Mouse (Mus musculus) spleen, postnatal 10 days (tissue): ENCODE data around the gene Apoa2.

Experiments used
- DNase-seq, 2 experiments: peaks; one replicate each; pipeline ENCODE4 v3.0.0; 2021 to 2022; ENCODE audit warnings: low spot score in 2 of 2

The Apoa2 gene

DNA sequence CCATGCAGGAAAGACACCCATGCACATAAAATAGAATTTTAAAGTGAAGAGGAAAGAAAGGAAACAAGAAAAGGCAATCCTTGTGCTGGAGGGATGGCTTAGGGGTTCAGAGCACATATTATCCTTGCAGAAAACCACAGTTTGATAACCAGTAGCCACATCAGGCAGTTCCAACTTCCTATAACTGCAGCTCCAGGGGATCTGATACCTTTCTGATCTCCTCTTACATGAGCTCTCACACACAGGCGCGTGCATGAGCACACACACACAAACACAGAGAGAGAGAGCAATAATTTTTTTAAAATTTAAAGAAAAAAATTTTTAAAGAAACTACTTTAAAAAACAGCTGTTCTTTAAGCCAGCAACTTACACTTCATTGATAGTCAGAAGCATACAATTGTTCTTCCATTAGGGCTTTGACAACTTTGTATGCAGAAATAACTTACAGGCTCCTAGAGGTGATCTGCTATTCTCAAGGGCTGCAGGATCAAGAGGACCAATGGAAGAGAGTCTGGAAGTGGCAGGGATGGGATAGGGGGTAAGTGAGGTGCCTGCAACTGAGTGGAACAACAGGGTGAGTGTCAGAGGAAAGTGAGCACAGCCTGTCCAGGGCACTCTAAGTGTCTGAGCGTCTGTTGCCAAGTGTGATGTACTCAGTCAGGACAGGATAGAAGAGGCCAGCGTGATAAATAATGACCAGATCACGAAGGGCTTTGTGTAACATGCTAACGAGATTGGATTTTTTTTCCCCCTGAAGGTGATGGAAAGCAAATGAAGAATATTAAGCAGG lies 19.0 kb upstream of the Apoa2 start:
- DNase-seq = no peak

DNA sequence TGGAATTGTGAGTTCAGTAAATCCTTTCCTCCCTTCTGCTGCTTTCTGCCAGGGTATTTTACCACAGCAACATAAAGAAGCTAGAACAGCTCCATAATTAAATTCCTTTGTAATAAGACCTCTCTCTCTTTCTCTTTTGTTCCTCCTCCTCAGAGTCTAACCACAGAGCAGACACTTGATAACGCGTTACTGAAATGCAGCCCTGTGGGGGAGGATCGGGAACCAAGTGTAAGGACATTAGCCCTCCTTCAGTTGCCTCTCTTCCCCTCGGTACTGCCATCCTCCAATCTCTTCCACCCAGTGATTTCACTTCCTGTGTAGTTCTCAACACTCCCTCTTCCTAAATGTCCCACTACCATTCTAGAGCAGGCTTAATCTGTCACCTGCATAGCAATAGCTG lies 15.4 kb upstream of the Apoa2 start:
- DNase-seq = no peak

DNA sequence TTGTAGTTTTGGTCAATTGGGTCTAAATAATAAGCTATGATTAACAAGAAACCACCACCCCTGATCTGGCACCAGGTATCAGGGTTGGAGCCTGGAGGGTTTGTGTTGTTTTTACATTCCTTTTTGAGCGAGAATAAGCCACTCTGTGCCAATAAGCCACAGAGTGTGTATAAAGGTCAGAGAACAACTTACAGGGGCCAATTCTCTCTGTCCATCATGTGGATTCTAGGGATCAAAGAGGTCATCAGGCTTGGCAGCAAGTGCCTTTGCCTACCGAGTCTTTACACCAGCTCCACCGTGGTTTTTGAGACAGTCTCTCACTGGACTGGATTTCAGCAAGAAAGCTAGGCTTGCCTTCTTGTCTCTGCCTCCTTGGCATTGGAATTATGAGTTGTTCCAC lies 12.0 kb upstream of the Apoa2 start:
- DNase-seq = no peak

- no peak for DNase-seq
Observed at GRCm38 (mm10) chr1:171213801-171214496, 10.9 kb upstream of the Apoa2 start, which contains the start of gene Nr1i3. Nr1i3 (plus strand) TSS chr1:171213970.

DNA sequence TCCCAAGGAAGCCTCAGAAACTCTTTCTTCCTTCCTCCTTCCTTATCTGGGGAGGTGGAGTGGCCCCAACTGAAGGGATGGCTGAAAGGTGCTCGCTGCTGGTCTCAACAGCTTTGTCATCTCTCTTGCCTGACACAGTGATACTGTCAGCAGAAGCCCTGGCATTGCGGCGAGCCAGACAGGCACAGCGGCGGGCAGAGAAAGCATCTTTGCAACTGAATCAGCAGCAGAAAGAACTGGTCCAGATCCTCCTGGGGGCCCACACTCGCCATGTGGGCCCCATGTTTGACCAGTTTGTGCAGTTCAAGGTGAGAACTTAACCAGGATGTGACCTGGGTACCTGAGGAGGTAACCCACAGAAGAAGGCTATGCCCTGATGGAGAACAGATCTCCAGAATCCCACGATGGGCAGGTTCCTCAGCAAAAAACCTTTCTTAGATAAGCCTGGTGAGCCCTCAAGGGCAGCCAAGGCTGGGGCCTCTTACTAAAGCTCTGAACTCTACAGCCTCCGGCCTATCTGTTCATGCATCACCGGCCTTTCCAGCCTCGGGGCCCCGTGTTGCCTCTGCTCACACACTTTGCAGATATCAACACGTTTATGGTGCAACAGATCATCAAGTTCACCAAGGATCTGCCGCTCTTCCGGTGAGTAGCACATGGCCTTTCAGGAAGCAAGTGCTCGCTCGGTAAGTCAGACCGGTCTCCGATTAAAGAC lies 8.5 kb upstream of the Apoa2 start:
- DNase-seq = no peak

DNA sequence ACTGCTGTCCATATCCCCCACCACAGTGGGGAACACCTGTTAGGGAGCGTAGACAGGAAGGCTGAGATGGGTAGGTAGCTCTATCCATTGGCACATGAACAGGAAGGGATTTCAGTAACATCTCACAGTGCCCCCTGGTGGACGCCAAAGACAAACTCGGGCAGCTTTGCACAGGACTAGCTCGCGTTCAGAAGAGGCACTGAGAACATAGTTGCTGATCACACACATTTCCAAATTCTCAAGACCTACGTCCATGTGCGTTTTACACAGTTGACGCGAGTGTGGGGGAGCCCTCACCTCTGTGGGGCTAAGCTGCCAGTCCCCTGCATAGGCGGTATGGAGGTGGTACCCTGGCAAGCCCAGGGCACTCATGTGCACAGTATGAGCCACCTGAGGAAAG lies 4.0 kb upstream of the Apoa2 start:
- peak; percentile 80 to 91 for DNase-seq

DNA sequence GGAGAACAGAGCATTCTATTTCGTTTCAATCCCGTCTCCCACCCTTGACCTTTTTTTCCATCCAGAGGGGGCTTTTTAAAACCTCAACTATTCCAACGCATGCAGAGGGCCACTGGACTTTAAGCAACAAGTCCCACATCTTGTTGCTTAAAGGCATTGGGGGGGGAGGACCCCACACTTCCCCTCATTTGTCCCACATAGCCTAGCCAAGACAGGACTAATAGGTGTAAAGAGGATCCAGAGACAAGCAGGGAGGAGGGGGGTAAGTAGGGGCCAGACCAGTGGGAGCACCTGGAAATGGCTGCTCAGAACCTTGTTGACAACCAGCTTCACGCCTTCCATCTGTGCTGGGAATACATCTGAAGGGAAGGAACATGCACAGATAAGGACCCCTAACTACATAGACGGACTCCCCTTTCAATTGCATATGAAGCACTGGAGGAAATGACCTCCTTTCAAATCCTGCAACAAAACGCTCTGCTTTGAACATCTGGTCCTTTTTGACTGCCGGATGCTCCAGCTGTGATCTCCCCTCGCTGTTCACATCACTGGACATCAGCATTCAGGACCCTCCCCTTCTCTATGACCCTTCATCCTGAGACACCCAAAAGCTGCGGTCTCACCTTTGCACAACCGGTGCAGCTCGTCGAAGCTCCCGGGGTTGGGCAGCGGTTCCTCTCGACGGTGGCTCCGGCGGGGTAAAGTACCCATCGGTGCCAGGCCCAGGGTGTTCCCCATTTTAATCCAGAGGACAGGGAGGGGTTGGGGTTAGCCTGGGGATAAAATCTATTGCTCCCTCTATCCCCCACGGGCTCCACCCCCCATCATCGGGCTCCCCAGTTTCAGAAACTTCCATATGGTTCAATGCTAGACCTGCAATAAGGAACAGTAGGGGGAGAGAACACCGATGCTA lies 3.3 kb upstream of the Apoa2 start:
- peak in 1 of 2 experiments; percentile 39 for DNase-seq

- peak; percentile 78 to 88 for DNase-seq
Observed at GRCm38 (mm10) chr1:171222238-171223155, 2.4 kb upstream of the Apoa2 start, which contains the start of gene Tomm40l. Tomm40l (minus strand) TSS chr1:171222514.

GRCm38 (mm10) chr1:171223168-171223567 lies 1.7 kb upstream of the Apoa2 start:
- no peak for DNase-seq

- no peak for DNase-seq
Observed at GRCm38 (mm10) chr1:171223796-171224195, 1.1 kb upstream of the Apoa2 start.

DNA sequence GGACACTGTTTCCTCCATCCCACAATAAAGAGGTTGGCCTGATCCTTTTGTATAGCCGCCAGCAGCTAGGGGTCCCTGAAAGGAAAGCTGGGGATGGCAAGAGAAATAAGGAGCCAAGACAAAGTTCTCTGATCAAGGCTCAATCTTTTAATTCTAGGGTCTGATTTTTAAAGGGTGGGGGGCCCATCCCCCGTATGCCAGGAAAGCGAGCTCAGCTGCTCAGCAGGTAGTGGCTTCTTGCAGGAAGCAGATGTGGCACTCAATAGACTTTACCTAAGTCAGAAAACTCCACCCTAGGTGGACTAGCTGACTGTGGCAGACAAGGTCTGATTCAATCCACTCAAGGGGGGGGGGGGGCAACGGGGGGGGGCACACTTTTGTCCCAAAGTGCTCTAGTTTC lies 1.9 kb downstream of the Apoa2 start:
- no peak for DNase-seq

GRCm38 (mm10) chr1:171227879-171228278 lies 3.0 kb downstream of the Apoa2 start:
- no peak for DNase-seq

DNA sequence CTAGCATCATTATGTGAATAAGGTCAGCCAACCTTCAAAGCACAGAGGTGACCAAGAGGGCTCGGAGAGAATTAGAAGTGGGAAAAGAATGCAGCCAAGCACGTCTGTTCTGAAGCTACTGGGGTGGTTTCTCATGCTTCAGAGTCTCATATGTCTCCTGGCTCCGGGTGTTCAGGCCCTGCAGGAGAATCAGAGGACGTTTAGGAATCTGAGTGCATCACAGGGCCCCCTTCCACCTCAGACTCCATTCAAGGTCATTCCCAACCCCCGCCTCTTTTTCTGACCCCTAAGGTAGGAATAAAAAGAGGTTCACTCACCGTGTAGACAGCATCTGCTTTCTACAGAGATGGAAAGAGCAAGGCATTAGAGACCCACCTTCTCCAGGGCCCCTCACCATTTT lies 4.9 kb downstream of the Apoa2 start:
- DNase-seq = no peak

DNA sequence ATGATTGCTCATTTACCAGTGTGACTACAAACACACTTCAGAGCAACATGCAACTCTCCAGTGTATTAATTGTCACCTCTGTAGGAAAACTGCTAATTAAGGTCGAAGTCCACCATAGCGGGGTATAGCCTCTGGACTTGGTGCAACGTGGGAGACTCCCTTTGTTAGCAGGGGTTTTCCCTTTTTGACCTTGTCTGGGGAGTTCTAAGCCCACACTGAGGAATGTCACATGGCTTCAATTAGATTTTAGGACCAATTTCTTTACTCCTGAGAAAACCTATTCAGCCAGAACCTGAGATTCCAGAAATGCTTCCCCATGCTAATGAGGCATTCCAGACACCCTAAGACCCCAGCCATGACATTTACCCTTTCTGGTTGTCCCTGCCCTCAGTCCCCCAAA lies 5.4 kb downstream of the Apoa2 start:
- DNase-seq = no peak

- DNase-seq = no peak
Observed at GRCm38 (mm10) chr1:171231844-171232243, 7.0 kb downstream of the Apoa2 start.

DNA sequence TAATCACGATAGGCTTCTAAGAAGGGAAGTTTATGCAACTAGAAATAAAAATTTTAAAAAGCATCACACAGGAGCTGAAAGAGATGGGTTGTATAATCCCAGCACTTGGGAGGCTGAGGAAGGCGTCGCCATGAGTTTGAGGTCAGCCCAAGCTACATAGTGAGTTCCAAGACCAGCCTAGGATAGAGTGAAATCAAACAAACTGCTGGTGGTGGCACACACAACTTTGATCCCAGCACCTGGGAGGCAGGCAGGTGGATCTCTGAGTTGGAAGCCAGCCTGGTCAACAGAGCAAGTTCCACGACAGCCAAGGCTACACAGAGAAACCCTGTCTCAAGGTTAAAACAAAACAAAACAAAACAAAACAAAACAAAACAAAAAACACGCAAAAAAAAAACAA lies 7.5 kb downstream of the Apoa2 start:
- DNase-seq = no peak

GRCm38 (mm10) chr1:171232800-171233730 lies 8.2 kb downstream of the Apoa2 start:
- DNase-seq = no peak

DNA sequence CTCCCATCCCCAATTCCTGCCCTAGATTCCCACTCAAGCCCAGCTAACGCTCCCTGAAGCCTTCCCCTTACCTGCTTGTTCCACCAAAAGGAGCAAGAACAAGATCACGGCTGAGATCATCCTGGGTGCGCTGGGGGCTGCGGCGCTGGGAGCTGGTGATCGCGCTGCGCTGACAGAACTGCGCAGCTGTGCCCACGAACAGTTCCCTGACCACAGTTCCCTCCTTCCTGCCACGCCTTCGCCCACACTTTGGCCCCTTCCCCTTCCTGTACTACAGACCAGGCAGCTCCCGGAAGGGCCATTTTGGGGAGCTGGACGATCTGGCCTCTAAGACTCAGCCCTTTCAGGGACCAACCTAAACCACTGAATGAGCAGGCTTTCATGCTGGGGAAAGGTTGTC lies 9.3 kb downstream of the Apoa2 start, which contains the start of gene Fcer1g:
Gene Fcer1g, minus strand, starts transcription at position 240 of the 400 bp plus-strand sequence.
- peak in 1 of 2 experiments; percentile 43 for DNase-seq

DNA sequence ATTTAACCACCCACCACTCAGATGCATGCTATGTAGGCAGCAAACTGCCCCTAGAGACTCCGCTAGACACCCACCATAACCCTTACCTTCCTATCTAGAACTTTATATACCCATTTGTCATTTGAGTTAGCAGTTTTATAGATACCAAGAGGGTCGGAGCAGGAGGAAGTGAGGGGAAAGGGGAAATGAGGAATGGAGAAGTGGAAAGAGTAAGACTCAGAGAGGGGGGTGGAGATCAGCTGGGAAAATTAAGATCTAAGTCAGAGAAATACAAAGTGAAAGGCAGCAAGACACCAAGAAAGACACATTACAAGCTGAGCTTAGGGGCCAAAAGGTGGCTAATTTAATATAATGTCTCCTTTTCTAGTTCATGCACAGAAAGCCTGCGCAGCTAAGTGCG lies 9.7 kb downstream of the Apoa2 start:
- DNase-seq = no peak
